Mouse (Mus musculus) ES-Bruce4 (cell line): ENCODE measurements around the gene Klf5.

ENCODE experiments used
- CTCF ChIP-seq: IDR thresholded peaks from one replicate; pipeline ENCODE4 v1.8.1; 2011; ENCODE audit warnings: low read depth, low read length
- EP300 ChIP-seq: IDR thresholded peaks from 2 replicates; pipeline ENCODE4 v1.6.1; 2011; ENCODE audit warnings: low read depth, low read length; ENCODE audit not compliant: insufficient read depth
- POLR2A ChIP-seq: IDR thresholded peaks from one replicate; pipeline ENCODE4 v1.8.1; 2011; ENCODE audit warnings: low read length; ENCODE audit not compliant: insufficient read depth

- peak; percentile 31 for TF ChIP-seq CTCF
- no peak for TF ChIP-seq POLR2A
- no peak for TF ChIP-seq EP300
Measured at GRCm38 (mm10) chr14:99301472-99301871, 3.0 kb downstream of the Klf5 start.
